Mouse (Mus musculus) c-Kit-positive CD71-positive TER-119-negative erythroid progenitor cells, embryonic 14.5 days (primary cell): ENCODE data around the gene Mtg1.
"Not testable (repeated sequence)": the region's sequence is repeated elsewhere in the genome, so short reads cannot be mapped to it uniquely, and the experiment has no call there.

Experiments used
- DNase-seq: peaks from one replicate; pipeline ENCODE4 v3.0.0-alpha.2; 2013; ENCODE audit warnings: low read depth

Gene Mtg1

DNA sequence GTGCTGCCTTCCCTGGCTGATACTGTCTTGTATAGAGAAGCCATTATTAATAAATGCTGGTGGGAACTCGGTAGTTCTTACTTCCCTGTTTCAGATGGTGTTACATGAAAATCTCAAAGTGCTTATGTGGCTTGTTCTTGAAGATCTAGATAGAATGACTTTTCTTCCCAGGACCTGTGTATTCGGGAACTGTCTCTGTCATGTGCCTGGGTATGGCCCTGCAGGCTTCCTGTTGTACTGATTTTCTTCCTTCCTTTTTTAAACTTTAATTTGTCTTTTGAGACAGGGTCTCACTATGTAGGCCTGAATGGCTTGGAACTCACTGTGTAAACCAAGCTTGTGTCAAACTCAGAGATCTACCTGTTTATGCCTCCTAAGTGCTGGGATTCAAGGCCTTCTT lies 9.5 kb upstream of the Mtg1 start:
- no peak for DNase-seq

DNA sequence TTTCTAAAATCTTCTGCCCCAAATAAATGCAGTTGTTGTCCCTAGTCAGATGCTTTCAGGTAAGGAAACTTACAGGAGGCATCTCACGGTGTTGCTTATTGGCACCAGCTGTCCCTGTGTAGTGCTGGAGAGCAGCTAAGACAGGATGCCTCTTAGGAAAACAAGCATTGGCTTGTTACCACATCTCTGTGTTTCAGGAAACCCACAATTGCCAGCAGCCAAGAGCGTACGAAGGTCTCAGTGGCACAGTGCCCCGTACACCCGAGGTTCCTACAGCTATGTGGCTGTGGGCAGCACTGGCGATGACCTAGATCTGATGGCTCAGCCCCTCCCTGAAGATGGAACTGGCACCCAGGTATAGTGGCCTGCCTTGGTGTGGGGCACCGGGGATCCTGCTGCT lies 5.2 kb upstream of the Mtg1 start:
- not testable (repeated sequence) for DNase-seq

DNA sequence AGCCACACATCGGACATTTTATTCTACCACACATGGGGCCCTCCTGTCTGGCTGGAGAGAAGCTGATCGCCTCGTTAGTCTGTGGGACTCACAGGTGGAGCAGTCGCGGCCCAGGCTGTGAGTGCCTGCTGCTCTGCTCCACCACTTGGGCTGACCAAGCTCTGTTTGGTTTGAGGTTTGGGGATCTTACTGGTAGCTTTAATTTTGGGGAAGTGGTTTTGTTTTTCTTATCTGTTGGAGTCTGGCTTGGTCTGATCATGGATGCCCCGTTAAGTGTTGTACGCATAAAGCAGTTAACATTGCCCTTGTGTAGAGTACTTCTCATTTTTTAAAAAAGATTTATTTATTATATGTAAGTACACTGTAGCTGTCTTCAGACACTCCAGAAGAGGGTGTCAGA lies 3.3 kb upstream of the Mtg1 start:
- not testable (repeated sequence) for DNase-seq

DNA sequence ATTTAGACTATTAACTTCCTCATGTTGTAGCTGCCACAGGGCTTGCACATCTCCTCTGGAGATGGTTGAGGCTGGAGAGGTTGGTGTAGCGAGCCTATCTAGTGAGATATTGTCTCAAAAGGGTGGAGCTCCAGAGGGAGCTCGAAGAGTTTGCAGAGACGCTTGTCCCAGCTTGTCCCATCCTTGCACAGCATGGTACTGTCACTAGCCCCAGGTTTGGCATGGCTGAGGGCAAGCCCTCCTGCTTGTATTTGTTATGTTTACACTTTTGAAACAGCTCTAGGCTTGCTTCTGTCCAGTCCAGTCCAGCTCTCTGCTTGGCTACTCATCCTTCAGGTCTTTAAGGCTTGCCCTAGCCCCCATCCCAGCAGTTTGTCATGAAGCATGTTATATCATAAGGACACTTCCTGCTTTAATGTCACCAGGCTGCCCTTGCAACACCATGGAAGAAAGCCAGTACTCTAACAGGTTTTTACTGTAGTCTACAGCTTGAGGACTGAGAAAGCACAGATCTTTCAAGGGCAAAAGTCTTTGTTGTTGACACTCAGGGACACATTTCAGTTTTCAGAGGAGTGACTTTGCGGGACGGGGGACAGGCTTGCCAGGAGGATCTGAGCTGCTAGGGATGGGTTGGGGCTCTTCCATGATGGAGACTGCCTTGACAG lies 2.1 kb upstream of the Mtg1 start:
- no peak for DNase-seq

DNA sequence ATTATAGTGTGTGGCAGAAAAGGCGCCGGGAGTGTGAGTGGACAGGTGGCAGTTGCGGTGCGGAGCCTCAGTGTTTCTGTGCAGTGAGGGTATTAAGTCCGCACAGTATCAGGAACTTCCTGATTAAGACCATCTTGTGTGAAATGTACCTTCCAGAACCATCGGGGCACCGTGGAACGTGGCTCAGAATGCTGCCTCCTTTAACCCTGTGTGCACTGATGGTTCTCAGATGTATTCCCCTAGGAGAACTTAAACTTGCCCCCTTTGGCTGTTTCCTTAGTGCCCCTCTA lies 602 bp downstream of the Mtg1 start:
- DNase-seq: no peak

DNA sequence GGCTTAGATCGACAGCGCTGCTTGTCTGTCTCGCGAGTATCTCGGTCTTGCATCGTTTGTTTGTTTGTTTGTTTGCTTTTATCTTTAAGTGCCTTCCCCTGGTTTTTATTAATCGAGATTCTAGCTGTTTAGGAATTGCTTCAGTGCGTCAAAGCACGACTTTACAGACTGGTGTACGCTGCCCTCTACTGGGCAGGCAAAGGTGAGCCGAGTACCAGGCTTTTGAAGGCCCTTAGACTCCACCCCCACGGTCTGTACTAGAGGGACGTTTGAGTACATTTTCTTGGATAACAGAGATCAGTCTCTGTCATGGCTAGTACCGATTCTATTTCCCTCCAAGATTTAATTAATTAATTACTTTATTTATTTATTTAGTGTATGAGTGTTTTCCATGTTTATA lies 4.0 kb downstream of the Mtg1 start:
- peak; percentile 68 for DNase-seq

DNA sequence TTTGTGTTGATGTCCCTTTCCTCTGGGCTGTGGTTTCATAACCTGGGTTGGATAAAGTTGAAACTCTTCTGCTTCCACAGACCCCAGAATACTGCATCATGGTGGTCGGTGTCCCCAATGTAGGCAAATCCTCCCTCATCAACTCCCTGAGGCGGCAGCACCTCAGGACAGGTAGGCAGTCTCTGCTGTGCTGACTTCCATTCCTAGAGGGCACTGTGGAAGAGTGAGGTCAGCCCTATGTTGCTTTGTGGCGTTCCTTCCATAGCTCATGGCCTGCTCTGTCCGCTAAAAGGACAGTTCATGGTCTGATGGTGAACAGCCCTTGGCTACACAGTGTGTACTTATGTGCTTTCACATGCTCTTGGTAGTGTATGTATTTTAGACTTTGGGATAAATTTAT lies 7.2 kb downstream of the Mtg1 start:
- DNase-seq: no peak

DNA sequence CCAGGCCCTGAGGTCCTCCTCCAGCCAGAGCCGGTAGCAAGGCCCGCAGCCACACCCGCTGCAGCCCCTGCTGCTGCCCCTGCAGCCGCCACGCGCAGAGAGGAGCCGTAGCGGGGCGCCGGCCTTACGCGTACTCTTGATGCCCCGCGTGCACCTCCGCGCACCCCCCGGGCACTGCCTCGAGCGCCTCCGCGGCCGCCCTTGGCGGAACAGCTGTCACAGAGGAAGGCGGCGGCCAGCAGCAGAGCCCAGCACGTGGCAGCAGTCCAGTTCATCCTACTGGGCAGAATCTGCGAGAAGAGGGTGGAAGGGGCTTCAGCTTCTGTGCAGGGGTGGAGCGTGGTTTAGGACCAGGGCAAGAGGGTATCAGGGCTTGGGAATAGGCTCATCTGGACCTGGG lies 16.0 kb downstream of the Mtg1 start:
- no peak for DNase-seq

DNA sequence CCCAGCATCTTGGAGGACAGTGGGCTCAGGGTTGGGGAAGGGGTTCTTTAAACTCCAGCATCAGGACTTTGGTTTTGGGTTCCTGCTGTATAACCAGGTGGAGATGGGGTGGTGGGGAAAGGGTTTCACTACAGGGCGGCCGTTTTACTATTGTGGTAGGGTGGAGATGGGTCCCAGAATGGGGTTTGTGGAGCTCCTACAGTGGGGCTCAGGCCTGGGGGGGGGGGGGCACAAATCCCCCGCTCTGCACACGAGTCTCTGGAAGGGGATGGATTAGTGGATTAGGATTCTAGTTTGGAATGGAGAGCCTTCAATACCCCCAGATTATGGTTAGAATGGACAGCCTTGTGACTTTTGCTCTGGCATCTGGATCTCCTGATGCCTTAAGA lies 16.5 kb downstream of the Mtg1 start:
- DNase-seq: no peak

DNA sequence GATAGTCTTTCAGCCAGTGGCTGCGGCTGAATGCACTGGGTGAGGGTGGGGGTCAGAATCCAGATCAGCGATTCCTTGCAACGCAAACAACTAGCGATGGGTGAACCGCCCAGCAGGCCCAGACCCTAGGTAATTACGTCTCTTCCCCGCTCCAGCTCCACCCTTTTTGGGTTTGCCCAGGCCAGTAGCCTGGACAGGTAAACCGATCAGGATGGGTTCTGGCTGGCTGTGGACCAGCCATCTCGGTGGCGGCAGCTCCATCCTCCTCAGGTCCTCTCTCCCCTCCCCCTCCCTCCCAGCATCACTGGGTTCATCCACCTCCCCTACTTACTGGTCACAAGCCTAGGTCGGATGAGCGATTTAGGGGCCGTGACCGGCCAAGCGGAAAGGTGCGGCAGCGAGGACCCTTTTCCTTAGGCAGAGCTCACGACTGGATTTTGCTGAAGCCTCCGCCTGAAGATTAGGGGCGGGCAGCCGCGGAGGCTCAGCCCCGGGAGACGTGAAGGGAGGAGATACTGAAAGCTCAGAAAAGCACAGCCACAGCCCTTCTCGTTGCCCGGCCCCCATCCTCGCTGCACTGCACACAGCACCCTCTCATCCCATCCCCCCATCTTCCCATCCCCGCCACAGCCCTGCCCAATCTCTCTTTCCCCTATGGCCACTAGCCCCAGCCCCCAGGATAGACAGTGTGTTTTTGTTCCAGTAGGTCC lies 17.0 kb downstream of the Mtg1 start, which contains the start of gene Sprn:
Sprn (minus strand) TSS at position 660 of the 710 bp plus-strand sequence.
- no peak for DNase-seq

DNA sequence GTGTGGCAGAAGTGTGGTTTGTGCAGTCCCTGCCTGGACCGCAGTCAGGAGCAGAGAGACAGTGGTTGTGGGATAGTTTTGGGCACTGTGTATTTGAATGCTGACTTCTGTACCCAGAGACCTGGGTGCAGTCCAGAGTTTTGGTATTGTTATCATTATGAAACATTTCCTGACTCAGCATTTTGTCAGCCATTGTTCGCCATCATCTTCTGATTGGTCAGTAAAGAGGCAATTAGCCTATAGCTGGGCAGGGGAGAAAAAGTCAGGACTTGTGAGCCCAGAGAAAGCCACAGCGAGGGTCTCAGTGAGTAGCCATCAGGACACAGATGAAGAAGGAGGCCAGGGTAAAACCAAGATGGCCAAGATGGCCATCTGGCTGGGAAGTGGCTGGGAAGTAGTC lies 23.0 kb downstream of the Mtg1 start:
- no peak for DNase-seq

DNA sequence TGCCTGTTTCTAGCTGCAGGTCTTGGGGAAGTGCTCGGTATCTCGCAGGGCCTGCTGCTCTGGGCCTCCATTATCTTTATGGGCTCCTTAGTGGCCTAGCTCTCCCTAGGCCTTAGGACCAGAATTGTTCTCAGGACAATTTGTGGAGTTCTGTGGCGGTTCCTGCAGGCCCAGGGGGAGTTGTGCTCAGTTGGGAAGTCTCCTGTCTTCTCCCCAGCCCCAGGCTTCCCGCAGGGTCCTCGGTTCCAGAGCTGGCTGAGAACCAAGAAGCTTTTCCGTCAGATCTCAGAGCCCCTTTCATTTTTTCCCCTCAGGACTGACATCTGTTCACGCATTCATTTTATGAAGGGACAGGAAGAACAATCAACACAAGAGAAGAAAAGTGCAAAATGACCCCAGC lies 27.3 kb downstream of the Mtg1 start, which contains the start of gene Olfr522:
Olfr522 (minus strand) TSS at position 101 of the 400 bp plus-strand sequence.
- DNase-seq: no peak

DNA sequence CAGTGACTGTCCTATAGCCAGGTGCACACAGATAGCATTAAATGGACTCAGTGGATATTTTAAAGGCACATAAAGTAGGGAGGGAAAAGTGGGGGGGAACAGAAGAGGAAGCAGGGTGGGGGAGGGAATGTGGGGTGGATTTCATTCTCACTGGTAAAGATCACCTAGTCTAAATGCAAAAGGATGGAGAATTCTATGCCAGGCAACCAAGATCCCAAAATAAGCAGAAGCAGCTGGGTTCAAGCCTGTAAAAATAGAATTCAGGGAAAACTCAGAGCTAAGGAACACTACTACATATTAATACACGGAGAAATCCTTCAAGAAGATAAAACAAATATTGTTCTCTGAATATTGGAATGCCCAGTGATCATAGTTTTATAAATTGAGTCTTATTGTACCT lies 30.6 kb downstream of the Mtg1 start:
- no peak for DNase-seq

DNA sequence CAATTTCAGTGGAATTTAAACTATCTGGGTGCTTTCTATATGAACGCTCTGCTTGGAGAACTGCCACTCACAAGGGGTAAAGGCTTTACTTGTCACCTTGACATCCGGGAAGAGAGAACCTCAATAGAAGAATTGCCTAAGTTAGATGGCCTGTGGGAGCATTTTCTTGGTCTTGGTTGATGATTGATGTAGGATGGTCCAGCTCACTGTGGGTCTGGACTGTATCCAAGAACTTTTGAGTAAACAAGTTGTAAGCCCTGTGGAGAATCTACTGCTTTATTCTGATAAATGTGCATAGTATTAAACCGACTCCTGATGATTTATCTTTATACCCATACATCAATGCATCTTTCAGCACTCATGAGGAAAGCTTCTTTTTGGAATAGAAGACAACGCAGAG lies 32.0 kb downstream of the Mtg1 start:
- no peak for DNase-seq

DNA sequence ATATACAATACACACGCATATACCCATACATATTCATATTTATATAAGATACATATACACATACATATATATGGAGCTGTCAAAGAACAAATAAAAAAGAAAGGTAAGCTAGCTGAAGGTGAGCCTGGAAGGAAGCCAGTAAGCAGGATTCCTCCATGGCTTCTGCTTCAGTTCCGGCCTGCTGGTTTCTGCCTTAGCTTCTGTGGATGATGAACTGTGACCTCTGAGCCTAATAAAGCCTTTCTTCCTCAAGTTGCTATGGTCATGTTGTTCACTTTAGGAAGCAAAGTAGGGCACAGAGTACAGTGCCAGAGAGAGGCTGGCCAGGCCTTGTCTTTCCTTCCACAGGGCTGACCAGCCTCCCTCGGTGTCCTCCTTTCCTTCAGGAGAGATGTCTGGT lies 33.5 kb downstream of the Mtg1 start:
- no peak for DNase-seq

DNA sequence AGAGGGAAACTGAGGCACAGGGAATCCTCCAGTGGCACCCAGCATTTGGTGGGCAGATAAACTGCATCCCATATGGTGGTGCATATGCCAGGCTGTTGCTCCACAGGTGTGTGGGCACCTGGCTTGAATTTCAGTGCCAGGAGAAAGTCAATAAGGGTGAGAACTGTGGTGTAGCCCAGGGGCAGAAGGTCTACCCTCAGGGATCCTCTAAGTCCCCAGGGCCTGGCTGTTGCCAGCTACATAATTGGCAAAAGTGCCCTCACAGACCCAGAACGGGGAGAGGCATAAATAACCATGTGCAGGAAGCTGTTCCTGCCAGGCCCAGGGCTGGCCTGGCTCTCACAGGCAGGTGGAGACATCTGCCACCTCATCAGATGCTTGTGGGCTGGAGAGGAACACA lies 35.6 kb downstream of the Mtg1 start, which contains the start of gene Olfr523:
Olfr523 (plus strand) TSS at position 282 of the 400 bp plus-strand sequence.
- DNase-seq: no peak

DNA sequence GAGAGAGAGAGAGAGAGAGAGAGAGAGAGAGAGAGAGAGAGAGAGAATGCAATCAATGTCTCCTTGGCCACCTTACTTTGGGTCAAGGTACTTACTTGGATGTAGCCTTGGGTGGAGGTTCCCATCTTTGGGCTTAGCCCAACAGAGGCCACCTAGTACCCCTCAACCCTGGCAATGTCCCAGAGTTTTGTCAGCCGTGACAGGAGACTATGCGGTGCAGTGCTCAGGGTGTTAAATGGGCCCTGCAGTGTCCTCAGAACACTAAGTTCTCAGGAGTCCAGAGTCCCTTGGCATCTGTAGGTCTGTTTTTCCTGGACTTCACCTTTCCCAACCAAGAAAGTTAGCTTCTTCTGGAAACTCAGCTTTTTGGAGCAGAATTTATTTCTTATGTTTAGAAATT lies 41.8 kb downstream of the Mtg1 start:
- DNase-seq: no peak

DNA sequence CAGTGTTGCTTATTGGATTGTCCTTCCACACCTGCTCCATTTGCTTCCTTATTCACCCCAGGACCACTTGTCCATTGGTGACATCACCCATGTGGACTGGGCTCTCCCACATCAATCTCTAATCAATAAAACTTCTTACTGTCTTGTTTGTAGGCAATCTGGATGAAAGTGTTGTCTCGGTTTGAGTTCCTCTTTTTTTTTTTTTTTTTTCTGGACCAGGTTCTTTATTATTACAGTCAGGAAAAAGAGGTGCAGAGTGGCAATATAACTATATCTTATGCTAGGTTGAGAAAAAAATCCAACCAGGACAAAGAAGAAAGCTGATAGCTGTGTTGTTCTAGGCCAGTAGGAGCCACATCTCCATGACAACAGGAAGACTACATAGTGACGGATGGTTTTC lies 43.3 kb downstream of the Mtg1 start:
- no peak for DNase-seq

DNA sequence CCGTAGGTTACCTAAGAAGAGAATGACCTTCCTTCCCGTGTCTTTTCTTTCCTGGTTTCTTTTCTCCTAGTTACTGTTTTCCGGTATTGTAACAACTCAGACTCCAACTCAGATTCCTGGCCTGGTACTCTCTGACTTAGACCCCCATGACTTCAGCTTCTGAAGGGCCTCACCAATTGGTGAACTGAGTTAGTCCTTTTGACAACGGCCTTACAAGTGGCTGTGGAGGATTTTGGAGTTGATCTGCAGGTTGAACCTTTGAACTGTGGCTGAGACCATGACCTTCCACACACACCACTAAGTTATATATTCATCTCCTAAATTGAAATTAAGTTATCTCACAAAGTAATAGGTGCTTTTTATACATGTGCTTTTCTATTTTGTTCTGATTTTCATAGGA lies 46.8 kb downstream of the Mtg1 start:
- no peak for DNase-seq

DNA sequence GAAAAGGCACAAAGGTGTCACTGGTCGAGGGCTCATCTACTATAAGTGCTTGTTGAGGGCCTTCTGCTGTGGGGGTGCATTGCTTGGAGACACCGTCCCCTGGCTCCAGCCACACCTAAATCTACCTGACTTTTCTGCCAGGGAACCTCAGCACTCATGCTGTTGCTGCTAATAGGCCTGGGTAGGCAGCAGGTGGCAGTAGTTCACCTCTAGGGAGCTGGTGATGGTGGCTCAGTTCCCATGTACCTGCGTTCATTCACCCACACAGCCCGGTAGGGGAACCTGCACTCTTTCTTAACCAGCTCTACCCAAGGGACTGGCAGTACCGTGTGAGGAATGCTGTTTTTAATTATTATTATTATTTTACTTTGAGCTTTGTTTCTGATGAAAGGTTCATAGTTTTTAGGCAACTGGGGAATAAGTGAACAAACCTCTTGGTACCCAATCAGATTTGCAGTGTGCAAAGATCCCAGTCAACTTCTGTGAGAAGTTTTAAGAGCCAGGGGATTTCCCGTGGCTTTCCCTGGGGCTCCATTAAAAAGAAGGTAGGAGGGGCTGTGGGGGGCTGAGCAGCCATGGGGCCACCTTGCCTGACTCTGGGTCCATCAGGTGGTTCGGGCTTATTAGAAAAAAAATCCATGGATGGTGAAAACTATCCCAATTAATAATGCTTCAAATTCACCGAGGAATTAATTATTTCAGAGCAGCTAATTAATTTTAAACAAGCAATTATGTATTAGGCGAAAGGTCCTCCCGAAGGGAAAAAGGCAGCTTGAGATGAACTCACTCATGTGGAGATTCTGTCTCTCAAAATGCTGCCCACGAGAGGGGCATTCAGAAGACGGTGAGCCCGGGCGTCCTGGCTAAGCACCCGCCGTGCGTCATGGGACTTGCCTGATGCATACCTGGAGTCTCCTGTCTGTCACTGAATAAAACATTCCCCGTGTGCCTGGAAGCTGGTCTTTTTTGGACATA lies 49.6 kb downstream of the Mtg1 start:
- DNase-seq: no peak

DNA sequence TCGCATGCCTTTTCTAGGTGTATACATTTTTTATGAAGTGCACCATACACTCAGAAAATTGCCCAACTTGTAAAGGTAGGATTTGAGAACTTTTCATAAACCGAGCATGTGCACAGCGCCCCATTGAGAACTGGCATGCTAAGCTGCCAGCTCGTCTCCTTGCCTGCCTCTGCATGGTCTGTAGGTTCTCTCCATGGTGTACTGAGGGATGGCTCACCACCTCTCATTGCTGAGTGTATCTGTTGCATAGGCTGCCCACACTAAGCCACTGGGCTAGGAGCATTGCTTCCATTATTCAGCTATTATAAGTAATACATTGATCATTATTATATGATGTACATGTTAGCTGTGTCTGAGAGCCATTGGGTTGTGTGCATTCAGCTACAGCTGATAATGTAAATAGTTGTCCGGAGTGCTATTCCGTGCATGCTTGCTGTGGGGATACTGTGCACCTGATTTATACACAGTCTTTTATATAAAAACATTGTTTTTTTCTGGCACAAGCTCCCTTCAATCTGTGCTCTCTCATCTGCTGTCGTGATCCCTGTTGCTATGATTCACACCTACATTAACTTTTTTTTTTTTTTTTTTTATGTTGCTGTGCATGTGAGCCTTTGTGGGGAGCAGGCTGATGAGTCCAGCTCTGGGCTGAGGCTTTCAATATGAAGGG lies 50.5 kb downstream of the Mtg1 start:
- no peak for DNase-seq
